Mouse (Mus musculus): ENCODE measurements around the gene Gm13691. TPM values are rescaled to one million over a fixed set of nuclear protein-coding genes. Genes with fewer than 3 reads are reported as not detected.
A peak's percentile ranks its signal among the peaks of the same experiment; 100 is the strongest.
"Not testable (repeated sequence)": the region's sequence is repeated elsewhere in the genome, so short reads cannot be mapped to it uniquely, and the experiment has no call there.

Gene Gm13691
- polyA plus RNA-seq (2012; rRNA removed) = not detected in 2 replicates

- not testable (repeated sequence) for DNase-seq (ENCODE audit: low read depth in 1 of 2, low spot score in 2 of 2); H3K4me3 ChIP-seq (ENCODE audit: extremely low read depth, insufficient read depth, insufficient read length); H3K36me3 ChIP-seq (ENCODE audit: control insufficient read depth, insufficient read depth, low read length); H3K27ac ChIP-seq (ENCODE audit: insufficient read depth, low read length); H3K4me1 ChIP-seq (ENCODE audit: control insufficient read depth, insufficient read depth, insufficient read length); H3K27me3 ChIP-seq (ENCODE audit: control insufficient read depth, insufficient read depth, low read length)
- WGBS = no CpG with 5 or more reads among the region's 6 CpGs
Measured at GRCm38 (mm10) chr2:83990253-83990652, at the start of gene Gm13691. Gene Gm13691, plus strand, starts transcription at chr2:83990553.

- peak; percentile 26 to 37 for DNase-seq (ENCODE audit: low read depth in 1 of 2, low spot score in 2 of 2)
- H3K36me3 ChIP-seq (ENCODE audit: control insufficient read depth, insufficient read depth, low read length) = no peaks in the 10 kb centered on the region
Measured at GRCm38 (mm10) chr2:83940931-83941361, 49.4 kb upstream of the Gm13691 start, which contains the start of gene Zswim2. Gene Zswim2, minus strand, starts transcription at chr2:83941228.

GRCm38 (mm10) chr2:83941378-83941777, 49.0 kb upstream of the Gm13691 start:
- Histone ChIP-seq H3K4me3 (ENCODE audit: extremely low read depth, insufficient read depth, insufficient read length) (peak overlapping the region; percentile 17; the same call in 1 of the 2 replicates), H3K27ac (ENCODE audit: insufficient read depth, low read length) (no peak overlapping the region), H3K4me1 (ENCODE audit: control insufficient read depth, insufficient read depth, insufficient read length) (peaks cover 3% of the 10 kb centered on the region; the same call in 1 of the 2 replicates), H3K36me3 (ENCODE audit: control insufficient read depth, insufficient read depth, low read length) (no peaks in the 10 kb centered on the region), H3K27me3 (ENCODE audit: control insufficient read depth, insufficient read depth, low read length) (no peaks in the 10 kb centered on the region)
- TF ChIP-seq POLR2A (IDR thresholded peaks at IDR 0.05; ENCODE audit: low read depth, low read length) (no peak), CTCF (IDR thresholded peaks at IDR 0.05; ENCODE audit: extremely low read depth, insufficient read depth, insufficient read length, insufficient replicate concordance) (no peak)
- 13% methylated on average over 3 of the region's 3 CpGs for WGBS
- no peak for DNase-seq (ENCODE audit: low read depth in 1 of 2, low spot score in 2 of 2)

More at GRCm38 (mm10) chr2:83940931-83941361, 49.4 kb upstream of the Gm13691 start, which contains the start of gene Zswim2:
- TF ChIP-seq CTCF (IDR thresholded peaks at IDR 0.05; ENCODE audit: extremely low read depth, insufficient read depth, insufficient read length, insufficient replicate concordance) (no peak), POLR2A (IDR thresholded peaks at IDR 0.05; ENCODE audit: low read depth, low read length) (no peak)
- H3K27ac ChIP-seq (ENCODE audit: insufficient read depth, low read length) = no peak within 1 kb of the TSS
- peaks cover 3% of the 10 kb centered on the region; the same call in 1 of the 2 replicates for H3K4me1 ChIP-seq (ENCODE audit: control insufficient read depth, insufficient read depth, insufficient read length)
- H3K4me3 ChIP-seq (ENCODE audit: extremely low read depth, insufficient read depth, insufficient read length) = peak within 1 kb of the TSS; percentile 17
- WGBS = 3% methylated on average over 20 of the region's 20 CpGs
- H3K27me3 ChIP-seq (ENCODE audit: control insufficient read depth, insufficient read depth, low read length) = no peaks in the 10 kb centered on the region

GRCm38 (mm10) chr2:83941792-83942191, 48.6 kb upstream of the Gm13691 start:
- Histone ChIP-seq H3K27ac (ENCODE audit: insufficient read depth, low read length) (no peak overlapping the region), H3K4me1 (ENCODE audit: control insufficient read depth, insufficient read depth, insufficient read length) (peaks cover 3% of the 10 kb centered on the region; the same call in 1 of the 2 replicates), H3K36me3 (ENCODE audit: control insufficient read depth, insufficient read depth, low read length) (no peaks in the 10 kb centered on the region), H3K4me3 (ENCODE audit: extremely low read depth, insufficient read depth, insufficient read length) (no peak overlapping the region), H3K27me3 (ENCODE audit: control insufficient read depth, insufficient read depth, low read length) (no peaks in the 10 kb centered on the region)
- DNase-seq (ENCODE audit: low read depth in 1 of 2, low spot score in 2 of 2) = no peak
- no peak for TF ChIP-seq CTCF (IDR thresholded peaks at IDR 0.05; ENCODE audit: extremely low read depth, insufficient read depth, insufficient read length, insufficient replicate concordance)
- no peak for TF ChIP-seq POLR2A (IDR thresholded peaks at IDR 0.05; ENCODE audit: low read depth, low read length)
- WGBS = 35% methylated on average over 4 of the region's 4 CpGs

- WGBS = no CpG with 5 or more reads among the region's 6 CpGs
- not testable (repeated sequence) for DNase-seq (ENCODE audit: low read depth in 1 of 2, low spot score in 2 of 2); H3K36me3 ChIP-seq (ENCODE audit: control insufficient read depth, insufficient read depth, low read length)
Measured at GRCm38 (mm10) chr2:83955393-83955792, 35.0 kb upstream of the Gm13691 start, which contains the start of gene Gm13698. Gene Gm13698, plus strand, starts transcription at chr2:83955693.

GRCm38 (mm10) chr2:83961203-83961602, 29.1 kb upstream of the Gm13691 start, which contains the start of gene Gm13693:
Gene Gm13693, plus strand, starts transcription at chr2:83961503.
- H3K4me3 ChIP-seq (ENCODE audit: extremely low read depth, insufficient read depth, insufficient read length); H3K4me1 ChIP-seq (ENCODE audit: control insufficient read depth, insufficient read depth, insufficient read length); H3K27me3 ChIP-seq (ENCODE audit: control insufficient read depth, insufficient read depth, low read length); DNase-seq (ENCODE audit: low read depth in 1 of 2, low spot score in 2 of 2); H3K27ac ChIP-seq (ENCODE audit: insufficient read depth, low read length); H3K36me3 ChIP-seq (ENCODE audit: control insufficient read depth, insufficient read depth, low read length): not testable (repeated sequence)
- WGBS = no CpG with 5 or more reads among the region's 6 CpGs

More at GRCm38 (mm10) chr2:83955393-83955792, 35.0 kb upstream of the Gm13691 start, which contains the start of gene Gm13698:
- H3K4me1 ChIP-seq (ENCODE audit: control insufficient read depth, insufficient read depth, insufficient read length); H3K4me3 ChIP-seq (ENCODE audit: extremely low read depth, insufficient read depth, insufficient read length); H3K27me3 ChIP-seq (ENCODE audit: control insufficient read depth, insufficient read depth, low read length); H3K27ac ChIP-seq (ENCODE audit: insufficient read depth, low read length): not testable (repeated sequence)

- not testable (repeated sequence) for DNase-seq (ENCODE audit: low read depth in 1 of 2, low spot score in 2 of 2); H3K36me3 ChIP-seq (ENCODE audit: control insufficient read depth, insufficient read depth, low read length); H3K4me1 ChIP-seq (ENCODE audit: control insufficient read depth, insufficient read depth, insufficient read length); H3K27me3 ChIP-seq (ENCODE audit: control insufficient read depth, insufficient read depth, low read length); H3K27ac ChIP-seq (ENCODE audit: insufficient read depth, low read length); H3K4me3 ChIP-seq (ENCODE audit: extremely low read depth, insufficient read depth, insufficient read length)
- WGBS = no CpG with 5 or more reads among the region's 6 CpGs
Measured at GRCm38 (mm10) chr2:83967013-83967412, 23.3 kb upstream of the Gm13691 start, which contains the start of gene Gm13695. Gene Gm13695, plus strand, starts transcription at chr2:83967313.

GRCm38 (mm10) chr2:83972823-83973222, 17.5 kb upstream of the Gm13691 start, which contains the start of gene Gm13696:
Gene Gm13696, plus strand, starts transcription at chr2:83973123.
- not testable (repeated sequence) for DNase-seq (ENCODE audit: low read depth in 1 of 2, low spot score in 2 of 2); H3K27ac ChIP-seq (ENCODE audit: insufficient read depth, low read length)

GRCm38 (mm10) chr2:83978633-83979032, 11.7 kb upstream of the Gm13691 start, which contains the start of gene Gm13694:
Gene Gm13694, plus strand, starts transcription at chr2:83978933.
- not testable (repeated sequence) for H3K4me1 ChIP-seq (ENCODE audit: control insufficient read depth, insufficient read depth, insufficient read length); H3K27ac ChIP-seq (ENCODE audit: insufficient read depth, low read length); H3K4me3 ChIP-seq (ENCODE audit: extremely low read depth, insufficient read depth, insufficient read length); DNase-seq (ENCODE audit: low read depth in 1 of 2, low spot score in 2 of 2); H3K27me3 ChIP-seq (ENCODE audit: control insufficient read depth, insufficient read depth, low read length); H3K36me3 ChIP-seq (ENCODE audit: control insufficient read depth, insufficient read depth, low read length)
- WGBS = no CpG with 5 or more reads among the region's 6 CpGs

More at GRCm38 (mm10) chr2:83972823-83973222, 17.5 kb upstream of the Gm13691 start, which contains the start of gene Gm13696:
- no CpG with 5 or more reads among the region's 6 CpGs for WGBS
- not testable (repeated sequence) for H3K4me3 ChIP-seq (ENCODE audit: extremely low read depth, insufficient read depth, insufficient read length); H3K36me3 ChIP-seq (ENCODE audit: control insufficient read depth, insufficient read depth, low read length); H3K4me1 ChIP-seq (ENCODE audit: control insufficient read depth, insufficient read depth, insufficient read length); H3K27me3 ChIP-seq (ENCODE audit: control insufficient read depth, insufficient read depth, low read length)

GRCm38 (mm10) chr2:83984443-83984842, 5.9 kb upstream of the Gm13691 start, which contains the start of gene Gm13697:
Gene Gm13697, plus strand, starts transcription at chr2:83984743.
- not testable (repeated sequence) for H3K4me3 ChIP-seq (ENCODE audit: extremely low read depth, insufficient read depth, insufficient read length); H3K27me3 ChIP-seq (ENCODE audit: control insufficient read depth, insufficient read depth, low read length); H3K36me3 ChIP-seq (ENCODE audit: control insufficient read depth, insufficient read depth, low read length); H3K27ac ChIP-seq (ENCODE audit: insufficient read depth, low read length); H3K4me1 ChIP-seq (ENCODE audit: control insufficient read depth, insufficient read depth, insufficient read length); DNase-seq (ENCODE audit: low read depth in 1 of 2, low spot score in 2 of 2)
- no CpG with 5 or more reads among the region's 6 CpGs for WGBS
